Mouse (Mus musculus): ENCODE measurements around the gene Tmprss5. TPM values are rescaled to one million over a fixed set of nuclear protein-coding genes. Genes with fewer than 3 reads are reported as not detected.

Tmprss5 gene
- polyA plus RNA-seq, 1 experiment: 8.4 TPM

GRCm38 (mm10) chr9:49125706-49126105 is 44.6 kb downstream of the Tmprss5 start:
- 78% methylated on average over 7 of the region's 7 CpGs for WGBS
- TF ChIP-seq POLR2A (IDR thresholded peaks at IDR 0.05; ENCODE audit: borderline replicate concordance, insufficient read depth, low read length) (no peak), CTCF (IDR thresholded peaks at IDR 0.05; ENCODE audit: borderline replicate concordance, insufficient read depth, low read depth, low read length) (no peak)
- no peak overlapping the region for H3K4me3 ChIP-seq (replicated peaks; ENCODE audit: insufficient read depth, low read depth, low read length)
- H3K27ac ChIP-seq (ENCODE audit: insufficient read depth, low read length): no peak overlapping the region
- no peak for DNase-seq
- H3K27me3 ChIP-seq (ENCODE audit: control insufficient read depth, insufficient read depth, low read length): no peaks in the 10 kb centered on the region
- H3K4me1 ChIP-seq (ENCODE audit: control insufficient read depth, insufficient read depth, low read length): no peaks in the 10 kb centered on the region

- 20% methylated on average over 5 of the region's 5 CpGs for WGBS
- TF ChIP-seq POLR2A (IDR thresholded peaks at IDR 0.05; ENCODE audit: borderline replicate concordance, insufficient read depth, low read length) (no peak), CTCF (IDR thresholded peaks at IDR 0.05; ENCODE audit: borderline replicate concordance, insufficient read depth, low read depth, low read length) (no peak)
- Histone ChIP-seq H3K27ac (ENCODE audit: insufficient read depth, low read length) (no peak overlapping the region), H3K27me3 (ENCODE audit: control insufficient read depth, insufficient read depth, low read length) (no peaks in the 10 kb centered on the region), H3K4me1 (ENCODE audit: control insufficient read depth, insufficient read depth, low read length) (no peaks in the 10 kb centered on the region), H3K4me3 (replicated peaks; ENCODE audit: insufficient read depth, low read depth, low read length) (no peak overlapping the region)
- DNase-seq: peak in 1 of 2 experiments; percentile 20
Observed at GRCm38 (mm10) chr9:49130514-49131010, 49.5 kb downstream of the Tmprss5 start.

- Histone ChIP-seq H3K4me3 (replicated peaks; ENCODE audit: insufficient read depth, low read depth, low read length) (no peak overlapping the region), H3K27ac (ENCODE audit: insufficient read depth, low read length) (no peak overlapping the region), H3K4me1 (ENCODE audit: control insufficient read depth, insufficient read depth, low read length) (peaks cover 7% of the 10 kb centered on the region; the same call in 1 of the 2 replicates), H3K27me3 (ENCODE audit: control insufficient read depth, insufficient read depth, low read length) (no peaks in the 10 kb centered on the region)
- DNase-seq: no peak
- WGBS: 78% methylated on average over 3 of the region's 3 CpGs
- TF ChIP-seq POLR2A (IDR thresholded peaks at IDR 0.05; ENCODE audit: borderline replicate concordance, insufficient read depth, low read length): no peak
- TF ChIP-seq CTCF (IDR thresholded peaks at IDR 0.05; ENCODE audit: borderline replicate concordance, insufficient read depth, low read depth, low read length): no peak
Observed at GRCm38 (mm10) chr9:49143841-49144240, 62.8 kb downstream of the Tmprss5 start.

- Histone ChIP-seq H3K4me3 (replicated peaks; ENCODE audit: insufficient read depth, low read depth, low read length) (no peak overlapping the region), H3K4me1 (ENCODE audit: control insufficient read depth, insufficient read depth, low read length) (peaks cover 7% of the 10 kb centered on the region; the same call in 1 of the 2 replicates), H3K27ac (ENCODE audit: insufficient read depth, low read length) (no peak overlapping the region), H3K27me3 (ENCODE audit: control insufficient read depth, insufficient read depth, low read length) (no peaks in the 10 kb centered on the region)
- TF ChIP-seq CTCF (IDR thresholded peaks at IDR 0.05; ENCODE audit: borderline replicate concordance, insufficient read depth, low read depth, low read length) (no peak), POLR2A (IDR thresholded peaks at IDR 0.05; ENCODE audit: borderline replicate concordance, insufficient read depth, low read length) (no peak)
- no peak for DNase-seq
- WGBS: 32% methylated on average over 8 of the region's 8 CpGs
Observed at GRCm38 (mm10) chr9:49145776-49146175, 64.7 kb downstream of the Tmprss5 start.

GRCm38 (mm10) chr9:49147031-49147430 is 66.0 kb downstream of the Tmprss5 start:
- 93% methylated on average over 3 of the region's 3 CpGs for WGBS
- Histone ChIP-seq H3K27ac (ENCODE audit: insufficient read depth, low read length) (no peak overlapping the region), H3K27me3 (ENCODE audit: control insufficient read depth, insufficient read depth, low read length) (no peaks in the 10 kb centered on the region), H3K4me1 (ENCODE audit: control insufficient read depth, insufficient read depth, low read length) (peaks cover 7% of the 10 kb centered on the region; the same call in 1 of the 2 replicates), H3K4me3 (replicated peaks; ENCODE audit: insufficient read depth, low read depth, low read length) (no peak overlapping the region)
- DNase-seq: no peak
- TF ChIP-seq CTCF (IDR thresholded peaks at IDR 0.05; ENCODE audit: borderline replicate concordance, insufficient read depth, low read depth, low read length) (no peak), POLR2A (IDR thresholded peaks at IDR 0.05; ENCODE audit: borderline replicate concordance, insufficient read depth, low read length) (no peak)

Other genes with a start within 250 kb of the Tmprss5 start
- 5.0 and 8.5 TPM in 2 replicates for gene Zbtb16, start 245.0 kb upstream of the Tmprss5 start, polyA plus RNA-seq (2012; rRNA removed)
- 1.6 and 1.8 TPM in 2 replicates for gene Htr3a, start 170.2 kb upstream of the Tmprss5 start, polyA plus RNA-seq (2012; rRNA removed)
- gene Htr3b, start 116.3 kb upstream of the Tmprss5 start, polyA plus RNA-seq (2012; rRNA removed): not detected in 2 replicates
- 78.3 and 94.3 TPM in 2 replicates for gene Usp28, start 95.9 kb upstream of the Tmprss5 start, polyA plus RNA-seq (2012; rRNA removed)
- 32.7 and 33.3 TPM in 2 replicates for gene Zw10, start 25.6 kb upstream of the Tmprss5 start, polyA plus RNA-seq (2012; rRNA removed)
- not detected in 2 replicates for gene Gm4894, start 169.3 kb downstream of the Tmprss5 start, polyA plus RNA-seq (2012; rRNA removed)

Data from cerebellum, adult 2 months (tissue).